Mouse (Mus musculus) frontal cortex, adult (tissue): ENCODE measurements around the gene Eid2b.

Experiments
- ATAC-seq: cut with Nextera tagmentation; 2 replicates; pipeline ENCODE4 v1.9.2; 2017; ENCODE audit warnings: mild to moderate bottlenecking, moderate library complexity, mixed read lengths; ENCODE audit not compliant: low TSS enrichment

Gene Eid2b

GRCm38 (mm10) chr7:28298837-28299625 lies 21.5 kb downstream of the Eid2b start:
- peak; percentile 62; the same call in 1 of the 2 replicates for ATAC-seq

- ATAC-seq: no peak; the same call in 1 of the 2 replicates
Measured at GRCm38 (mm10) chr7:28301616-28302433, 24.3 kb downstream of the Eid2b start, which contains the start of gene Dll3. TSS of gene Dll3 (minus strand) at chr7:28302238.

- no peak for ATAC-seq
Measured at GRCm38 (mm10) chr7:28305641-28306040, 28.1 kb downstream of the Eid2b start.

- no peak for ATAC-seq
Measured at GRCm38 (mm10) chr7:28306216-28306615, 28.7 kb downstream of the Eid2b start.

GRCm38 (mm10) chr7:28309737-28310136 lies 32.2 kb downstream of the Eid2b start:
- no peak for ATAC-seq

GRCm38 (mm10) chr7:28311151-28311925 lies 33.8 kb downstream of the Eid2b start:
- no peak for ATAC-seq

- ATAC-seq: peak; percentile 95
Measured at GRCm38 (mm10) chr7:28311926-28312543, 34.5 kb downstream of the Eid2b start, which contains the start of gene Timm50. TSS of gene Timm50 (minus strand) at chr7:28312072.

- no peak for ATAC-seq
Measured at GRCm38 (mm10) chr7:28318036-28318435, 40.5 kb downstream of the Eid2b start.

- ATAC-seq: no peak
Measured at GRCm38 (mm10) chr7:28318714-28319113, 41.2 kb downstream of the Eid2b start.

- ATAC-seq: no peak
Measured at GRCm38 (mm10) chr7:28321974-28322720, 44.6 kb downstream of the Eid2b start.

GRCm38 (mm10) chr7:28325293-28325692 lies 47.8 kb downstream of the Eid2b start:
- ATAC-seq: no peak

- ATAC-seq: no peak
Measured at GRCm38 (mm10) chr7:28326457-28326856, 48.9 kb downstream of the Eid2b start.

- no peak for ATAC-seq
Measured at GRCm38 (mm10) chr7:28328260-28328659, 50.7 kb downstream of the Eid2b start.
